Mouse (Mus musculus): ENCODE measurements around the gene Pnpo.

DNA sequence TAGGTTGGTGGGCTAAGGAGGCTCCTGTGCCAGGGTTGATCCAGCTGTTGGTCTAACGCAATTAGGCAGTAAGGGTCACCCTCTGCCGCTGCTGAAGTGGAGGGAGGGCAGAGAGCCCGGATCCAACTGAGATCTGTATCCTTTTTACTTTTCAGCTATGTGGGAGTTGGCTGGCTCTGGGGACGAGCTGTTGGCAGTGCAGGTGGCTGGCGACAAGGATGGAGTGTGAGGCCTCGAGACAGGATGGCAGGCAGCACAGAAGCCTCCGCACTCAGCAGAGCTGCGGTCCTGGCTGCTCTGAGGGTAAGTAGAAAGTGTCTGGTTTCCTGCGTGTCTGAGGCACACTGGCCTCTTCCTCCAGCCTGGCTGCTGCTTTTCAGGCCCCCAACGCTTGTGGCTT, 8.6 kb upstream of the Pnpo start:
- TF ChIP-seq CTCF (IDR thresholded peaks at IDR 0.05; ENCODE audit: extremely low read depth, insufficient read depth, insufficient read length, insufficient replicate concordance) (no peak), POLR2A (IDR thresholded peaks at IDR 0.05; ENCODE audit: low read depth, low read length) (no peak)

Data from spleen, adult 2 months (tissue).